8 mouse cellular contexts compared by ENCODE assay signal in the genomic region with DNA sequence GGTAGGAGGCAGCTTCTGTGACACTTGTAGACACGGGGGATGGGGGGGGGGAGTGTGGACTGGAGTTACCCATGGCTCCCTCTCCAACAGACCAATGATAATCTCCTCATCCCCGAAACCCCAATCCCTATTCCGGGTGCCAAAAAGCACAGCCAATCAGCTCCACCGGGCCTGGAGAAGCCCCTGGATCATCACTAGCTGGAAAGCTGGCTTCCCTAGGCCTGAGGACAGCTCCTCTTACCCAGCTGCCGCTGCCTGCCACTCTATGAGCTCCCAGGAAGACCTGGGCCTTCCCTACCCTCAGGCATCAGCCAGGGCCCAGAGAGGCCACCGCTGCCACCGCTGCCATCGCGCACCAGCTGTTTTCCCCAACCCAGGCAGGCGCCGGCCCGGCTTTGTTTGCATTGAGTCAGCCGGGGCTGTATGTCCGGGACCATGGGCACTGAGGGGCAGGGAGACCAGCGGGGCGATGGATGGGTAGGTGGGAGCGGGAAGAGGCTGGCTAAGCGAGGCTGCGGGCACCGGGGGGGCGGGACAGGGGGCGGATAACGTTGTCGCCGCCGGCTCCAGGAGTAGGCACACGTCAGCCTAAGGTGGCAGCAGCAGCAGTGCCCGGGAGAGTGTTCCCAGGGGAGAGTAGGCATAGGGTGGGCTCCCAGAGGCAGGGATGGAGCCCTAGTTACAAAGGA. TPM values are rescaled to one million over a fixed set of nuclear protein-coding genes. Genes with fewer than 3 reads are reported as not detected.
DNase-seq lines count a peak whose midpoint lies in the region; ATAC-seq and TF ChIP-seq lines count a peak whose summit lies in the region.

No protein-coding gene starts in this region.

- DNase-seq in liver, adult 2 months (ENCODE audit: extremely low read depth, low read depth, low spot score), result no peak
- DNase-seq in liver, result no peak
- peak; percentile 95 for DNase-seq in brain, adult 2 months (ENCODE audit: low read depth, low spot score)
- DNase-seq in layer of hippocampus, adult 9-11 months, result peak; percentile 77
- DNase-seq in thymus, postnatal 25 days, result peak; percentile 36
- DNase-seq in yolk sac, embryonic 10.5 days (ENCODE audit: low spot score), result no peak

- H3K4me2 ChIP-seq in forebrain, embryonic 13.5 days, result peak overlapping the region; percentile 99
- peak overlapping the region; percentile 94 for H3K4me2 ChIP-seq in midbrain, embryonic 13.5 days (replicated peaks)

- H3K9me3 ChIP-seq in forebrain, embryonic 13.5 days (replicated peaks), result no peaks in the 10 kb centered on the region
- no peaks in the 10 kb centered on the region for H3K9me3 ChIP-seq in midbrain, embryonic 13.5 days

- TF ChIP-seq POLR2A in liver, adult 2 months (IDR thresholded peaks at IDR 0.05; ENCODE audit: extremely low read depth, insufficient read depth, low read length), result no peak

- H3K79me2 ChIP-seq in liver, adult 2 months (ENCODE audit: control insufficient read depth, insufficient read depth, low read length), result no peaks in the 10 kb centered on the region

- TF ChIP-seq CTCF in liver, adult 2 months (IDR thresholded peaks at IDR 0.05; ENCODE audit: low read depth, low read length), result no peak

- H3K4me1 ChIP-seq in liver, adult 2 months (ENCODE audit: control insufficient read depth, insufficient read depth, low read length), result peaks cover 2% of the 10 kb centered on the region; the same call in 1 of the 2 replicates
- peaks cover 16% of the 10 kb centered on the region for H3K4me1 ChIP-seq in forebrain, embryonic 13.5 days
- peaks cover 30% of the 10 kb centered on the region for H3K4me1 ChIP-seq in midbrain, embryonic 13.5 days (replicated peaks)

- H3K4me3 ChIP-seq in liver, adult 2 months (ENCODE audit: insufficient read depth, low read depth, low read length), result peak overlapping the region; percentile 61
- H3K4me3 ChIP-seq in forebrain, embryonic 13.5 days, result peak overlapping the region; percentile 71
- H3K4me3 ChIP-seq in midbrain, embryonic 13.5 days (replicated peaks), result peak overlapping the region; percentile 76

- 11% methylated on average over 28 of the region's 28 CpGs for WGBS in liver, adult 2 months
- WGBS in forebrain, embryonic 13.5 days, result 3% methylated on average over 26 of the region's 28 CpGs
- WGBS in midbrain, embryonic 13.5 days, result 1% methylated on average over 28 of the region's 28 CpGs

- peak overlapping the region; percentile 64 for H3K9ac ChIP-seq in liver, adult 2 months (ENCODE audit: low read depth, low read length)
- H3K9ac ChIP-seq in forebrain, embryonic 13.5 days, result peak overlapping the region; percentile 82
- peak overlapping the region; percentile 89 for H3K9ac ChIP-seq in midbrain, embryonic 13.5 days (replicated peaks)

- peaks cover 4% of the 10 kb centered on the region for H3K27me3 ChIP-seq in liver, adult 2 months (ENCODE audit: control insufficient read depth, insufficient read depth, low read length)
- peaks cover 9% of the 10 kb centered on the region; the same call in 1 of the 2 replicates for H3K27me3 ChIP-seq in forebrain, embryonic 13.5 days
- peaks cover 15% of the 10 kb centered on the region; the same call in 1 of the 2 replicates for H3K27me3 ChIP-seq in midbrain, embryonic 13.5 days

- ATAC-seq in forebrain, embryonic 13.5 days, result peak; percentile 76
- ATAC-seq in midbrain, embryonic 13.5 days, result peak; percentile 78

- no peaks in the 10 kb centered on the region for H3K36me3 ChIP-seq in liver, adult 2 months (ENCODE audit: control insufficient read depth, insufficient read depth, low read length)
- no peaks in the 10 kb centered on the region for H3K36me3 ChIP-seq in forebrain, embryonic 13.5 days (ENCODE audit: poor library complexity, severe bottlenecking)
- H3K36me3 ChIP-seq in midbrain, embryonic 13.5 days, result no peaks in the 10 kb centered on the region

- H3K27ac ChIP-seq in liver, adult 2 months (replicated peaks; ENCODE audit: insufficient read depth, low read depth, low read length), result no peak overlapping the region; the same call in 1 of the 2 replicates
- peak overlapping the region; percentile 80 for H3K27ac ChIP-seq in forebrain, embryonic 13.5 days
- peak overlapping the region; percentile 88 for H3K27ac ChIP-seq in midbrain, embryonic 13.5 days

RNA-seq across cellular contexts. Expression of a gene that starts 0.7 kb away (rescaled TPM):
- total RNA-seq in liver, adult 2 months (2014; rRNA removed), result 0.55 and 1.3 TPM in 2 replicates
- 1.1 and 3.1 TPM in 2 replicates for polyA plus RNA-seq in liver, adult 2 months (2012; rRNA removed)
- polyA plus RNA-seq in forebrain, embryonic 13.5 days (2015; fragmentation: Nextera tagmentation; extraction: Ambion mirVana), result 32.9 and 36.4 TPM in 2 replicates
- polyA plus RNA-seq in midbrain, embryonic 13.5 days (2015; fragmentation: Nextera tagmentation; extraction: Ambion mirVana), result 47.4 and 48.0 TPM in 2 replicates

RNA-seq across cellular contexts. Expression of a gene that starts 14.9 kb away (rescaled TPM):
- total RNA-seq in liver, adult 2 months (2014; rRNA removed), result 1.3 and 1.4 TPM in 2 replicates
- polyA plus RNA-seq in liver, adult 2 months (2012; rRNA removed), result 2.4 and 2.7 TPM in 2 replicates
- 20.7 and 20.9 TPM in 2 replicates for polyA plus RNA-seq in forebrain, embryonic 13.5 days (2015; fragmentation: Nextera tagmentation; extraction: Ambion mirVana)
- 23.0 and 27.1 TPM in 2 replicates for polyA plus RNA-seq in midbrain, embryonic 13.5 days (2015; fragmentation: Nextera tagmentation; extraction: Ambion mirVana)

RNA-seq across cellular contexts. Expression of a gene that starts 32.3 kb away (rescaled TPM):
- total RNA-seq in liver, adult 2 months (2014; rRNA removed), result not detected in 2 replicates
- not detected in 2 replicates for polyA plus RNA-seq in liver, adult 2 months (2012; rRNA removed)
- polyA plus RNA-seq in forebrain, embryonic 13.5 days (2015; fragmentation: Nextera tagmentation; extraction: Ambion mirVana), result 0.14 TPM in 1 of 2 replicates, not detected in the other
- 0.30 and 0.35 TPM in 2 replicates for polyA plus RNA-seq in midbrain, embryonic 13.5 days (2015; fragmentation: Nextera tagmentation; extraction: Ambion mirVana)

RNA-seq across cellular contexts. Expression of a gene that starts 36.7 kb away (rescaled TPM):
- 54.7 and 67.2 TPM in 2 replicates for total RNA-seq in liver, adult 2 months (2014; rRNA removed)
- 67.5 and 70.0 TPM in 2 replicates for polyA plus RNA-seq in liver, adult 2 months (2012; rRNA removed)
- polyA plus RNA-seq in forebrain, embryonic 13.5 days (2015; fragmentation: Nextera tagmentation; extraction: Ambion mirVana), result 246 and 248 TPM in 2 replicates
- polyA plus RNA-seq in midbrain, embryonic 13.5 days (2015; fragmentation: Nextera tagmentation; extraction: Ambion mirVana), result 226 and 244 TPM in 2 replicates

RNA-seq across cellular contexts. Expression of a gene that starts 45.0 kb away (rescaled TPM):
- 0.20 and 0.28 TPM in 2 replicates for total RNA-seq in liver, adult 2 months (2014; rRNA removed)
- polyA plus RNA-seq in liver, adult 2 months (2012; rRNA removed), result 0.26 and 0.50 TPM in 2 replicates
- not detected in 2 replicates for polyA plus RNA-seq in forebrain, embryonic 13.5 days (2015; fragmentation: Nextera tagmentation; extraction: Ambion mirVana)
- 0.05 TPM in 1 of 2 replicates, not detected in the other for polyA plus RNA-seq in midbrain, embryonic 13.5 days (2015; fragmentation: Nextera tagmentation; extraction: Ambion mirVana)

Comparison
In these comparisons a context has a peak if more than half of its experiments do, and no peak if none do; other contexts are left out.
1. DNase-seq: peak in brain, adult 2 months (single experiment), layer of hippocampus, adult 9-11 months (single experiment) and thymus, postnatal 25 days (single experiment); none in liver, adult 2 months (single experiment), liver (single experiment) and yolk sac, embryonic 10.5 days (single experiment).
2. Peak in every context shown above with its lines, with median percentiles within 50 percentile points of each other: H3K4me3 ChIP-seq and H3K9ac ChIP-seq.